Mouse (Mus musculus): ENCODE measurements at regions not wholly inside any gene's neighbourhood (a gene's known extent, or its start where the extent isn't known, plus 50 kb on each side); places are given as distances from the start of the nearest gene placed in this dataset.
"Not testable (repeated sequence)": the region's sequence is repeated elsewhere in the genome, so short reads cannot be mapped to it uniquely, and the experiment has no call there.

DNA sequence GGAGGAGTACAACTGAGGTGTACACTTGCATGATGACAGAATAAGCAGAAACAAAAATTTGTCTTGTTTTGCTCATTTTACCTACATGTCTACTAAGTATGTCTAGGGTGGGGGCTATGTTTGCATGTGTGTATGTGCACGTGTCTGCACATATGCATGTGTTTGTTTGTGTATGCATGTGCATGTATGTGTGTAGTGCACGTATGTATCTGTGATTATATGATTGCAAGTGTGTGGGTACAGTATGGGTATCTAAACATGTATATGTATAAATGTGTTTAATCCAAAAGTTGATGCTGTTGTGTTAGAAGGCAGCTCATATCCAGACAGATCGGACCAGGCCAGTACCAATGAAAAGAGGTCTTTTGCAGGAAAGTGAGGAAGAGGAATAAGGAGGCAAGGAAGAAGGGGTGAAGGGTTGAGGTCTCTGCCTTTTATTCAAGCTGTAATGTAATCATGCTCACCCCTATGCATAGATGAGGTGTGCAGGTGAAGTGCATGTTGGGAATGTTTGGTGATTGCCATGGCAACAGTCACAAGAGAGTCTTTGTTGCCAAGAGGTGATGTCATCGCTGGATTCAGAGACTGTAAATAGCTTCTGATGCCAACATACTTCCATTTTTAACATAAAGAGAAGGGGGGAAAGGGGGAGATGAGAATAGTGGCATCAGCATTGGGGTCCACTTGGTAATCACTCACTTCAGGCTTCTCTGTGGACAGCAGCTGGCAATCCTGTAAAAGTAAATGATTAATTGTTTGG is 1447.7 kb downstream of the Zfp704 start:
- DNase-seq: peak; percentile 77
- H3K4me3 ChIP-seq (ENCODE audit: low read depth, low read length): no peak overlapping the region
- no peak for TF ChIP-seq CTCF (IDR thresholded peaks at IDR 0.05; ENCODE audit: low read depth)

GRCm38 (mm10) chr3:8143016-8143415 is 1466.9 kb downstream of the Zfp704 start:
- TF ChIP-seq CTCF (IDR thresholded peaks at IDR 0.05; ENCODE audit: low read depth): no peak
- Histone ChIP-seq H3K4me1 (ENCODE audit: insufficient read depth) (no peaks in the 10 kb centered on the region), H3K36me3 (ENCODE audit: insufficient read depth) (no peaks in the 10 kb centered on the region), H3K27me3 (ENCODE audit: insufficient read depth, low read length) (no peaks in the 10 kb centered on the region), H3K4me3 (ENCODE audit: low read depth, low read length) (no peak overlapping the region), H3K9me3 (ENCODE audit: low read length) (0 out of 2 replicates have a peak, but pooled peaks cover 4% of the 10 kb centered on the region), H3K4me2 (ENCODE audit: low read depth) (no peak overlapping the region), H3K27ac (ENCODE audit: low read depth, low read length) (no peak overlapping the region), H3K9ac (no peak overlapping the region)
- DNase-seq (no peak), ATAC-seq (no peak)
- WGBS: 33% methylated on average over 2 of the region's 2 CpGs

More for the DNA sequence above, 1447.7 kb downstream of the Zfp704 start:
- ATAC-seq: peak; percentile 97
- H3K36me3 ChIP-seq (ENCODE audit: insufficient read depth): no peaks in the 10 kb centered on the region
- H3K4me2 ChIP-seq (ENCODE audit: low read depth): no peak overlapping the region
- H3K9ac ChIP-seq: no peak overlapping the region
- H3K9me3 ChIP-seq (ENCODE audit: low read length): no peaks in the 10 kb centered on the region
- H3K4me1 ChIP-seq (ENCODE audit: insufficient read depth): no peaks in the 10 kb centered on the region
- 57% methylated on average over 4 of the region's 4 CpGs for WGBS
- H3K27me3 ChIP-seq (ENCODE audit: insufficient read depth, low read length): no peaks in the 10 kb centered on the region
- H3K27ac ChIP-seq (ENCODE audit: low read depth, low read length): no peak overlapping the region

DNA sequence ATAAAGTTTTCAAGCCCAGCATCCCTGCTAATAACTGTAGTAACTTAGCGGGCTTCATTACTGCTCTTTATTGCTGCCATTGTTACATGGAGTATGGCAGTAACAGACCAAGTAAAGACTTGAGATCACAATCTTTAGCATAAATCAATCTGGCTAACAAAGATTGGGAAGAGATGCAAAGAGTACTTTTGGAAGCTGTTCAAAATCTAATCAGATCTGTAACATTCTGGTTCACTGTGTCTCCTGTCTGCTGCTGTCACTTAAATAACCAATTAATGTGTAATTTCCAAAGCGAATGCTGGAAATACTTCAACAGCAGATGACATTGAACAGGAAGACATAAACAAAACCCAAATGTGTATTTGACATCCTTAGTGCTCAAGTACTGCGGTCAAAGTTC is 1467.7 kb downstream of the Zfp704 start:
- Histone ChIP-seq H3K9ac (no peak overlapping the region), H3K27me3 (ENCODE audit: insufficient read depth, low read length) (no peaks in the 10 kb centered on the region), H3K4me3 (ENCODE audit: low read depth, low read length) (no peak overlapping the region), H3K4me1 (ENCODE audit: insufficient read depth) (no peaks in the 10 kb centered on the region), H3K36me3 (ENCODE audit: insufficient read depth) (no peaks in the 10 kb centered on the region), H3K9me3 (ENCODE audit: low read length) (0 out of 2 replicates have a peak, but pooled peaks cover 1% of the 10 kb centered on the region), H3K4me2 (ENCODE audit: low read depth) (no peak overlapping the region), H3K27ac (ENCODE audit: low read depth, low read length) (no peak overlapping the region)
- DNase-seq (peak; percentile 12), ATAC-seq (peak; percentile 64)
- no peak for TF ChIP-seq CTCF (IDR thresholded peaks at IDR 0.05; ENCODE audit: low read depth)
- WGBS: 46% methylated on average over 3 of the region's 3 CpGs

- Histone ChIP-seq H3K27ac (ENCODE audit: low read depth, low read length) (no peak overlapping the region), H3K36me3 (ENCODE audit: insufficient read depth) (no peaks in the 10 kb centered on the region), H3K9me3 (ENCODE audit: low read length) (no peaks in the 10 kb centered on the region), H3K4me2 (ENCODE audit: low read depth) (no peak overlapping the region), H3K4me1 (ENCODE audit: insufficient read depth) (no peaks in the 10 kb centered on the region), H3K9ac (no peak overlapping the region), H3K4me3 (ENCODE audit: low read depth, low read length) (no peak overlapping the region), H3K27me3 (ENCODE audit: insufficient read depth, low read length) (no peaks in the 10 kb centered on the region)
- TF ChIP-seq CTCF (IDR thresholded peaks at IDR 0.05; ENCODE audit: low read depth): no peak
- 47% methylated on average over 2 of the region's 2 CpGs for WGBS
- DNase-seq (no peak), ATAC-seq (peak; percentile 74)
These were observed 1468.2 kb downstream of the Zfp704 start for GRCm38 (mm10) chr3:8141664-8142084.

DNA sequence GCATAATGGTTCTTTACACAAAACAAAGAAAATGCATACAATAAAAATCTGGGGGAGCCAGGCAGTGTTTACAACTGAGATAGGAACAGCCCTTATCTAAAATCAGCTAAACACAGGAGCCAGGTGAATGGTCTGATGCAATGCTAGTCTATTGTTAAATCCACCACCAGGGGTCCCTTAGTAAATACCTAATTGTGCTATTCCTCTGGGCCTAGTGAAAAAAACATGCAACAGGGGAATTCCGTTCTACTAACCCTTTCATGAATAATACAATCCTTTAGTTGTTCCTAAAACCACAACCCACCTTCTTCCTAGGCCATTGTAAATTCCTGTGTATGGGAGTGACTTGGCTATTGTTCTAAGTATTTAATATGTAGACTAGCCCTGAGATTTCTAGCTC is 1486.2 kb downstream of the Zfp704 start:
- not testable (repeated sequence) for ATAC-seq; H3K9ac ChIP-seq; H3K36me3 ChIP-seq (ENCODE audit: insufficient read depth); H3K4me3 ChIP-seq (ENCODE audit: low read depth, low read length); DNase-seq; H3K4me2 ChIP-seq (ENCODE audit: low read depth); H3K4me1 ChIP-seq (ENCODE audit: insufficient read depth); H3K27me3 ChIP-seq (ENCODE audit: insufficient read depth, low read length); H3K27ac ChIP-seq (ENCODE audit: low read depth, low read length); H3K9me3 ChIP-seq (ENCODE audit: low read length)
- whole genome bisulfite sequencing: 18% methylated on average over 1 of the region's 1 CpGs

- WGBS: 47% methylated on average over 3 of the region's 3 CpGs
- TF ChIP-seq CTCF (IDR thresholded peaks at IDR 0.05; ENCODE audit: low read depth): no peak
These were observed 1486.7 kb downstream of the Zfp704 start for GRCm38 (mm10) chr3:8123141-8123540.

GRCm38 (mm10) chr3:8098291-8098690 is 1478.0 kb upstream of the 1700008P02Rik start:
- no peak for TF ChIP-seq CTCF (IDR thresholded peaks at IDR 0.05; ENCODE audit: low read depth)
- Histone ChIP-seq H3K36me3 (ENCODE audit: insufficient read depth) (no peaks in the 10 kb centered on the region), H3K27ac (ENCODE audit: low read depth, low read length) (no peak overlapping the region), H3K9me3 (ENCODE audit: low read length) (no peaks in the 10 kb centered on the region), H3K4me3 (ENCODE audit: low read depth, low read length) (no peak overlapping the region), H3K4me1 (ENCODE audit: insufficient read depth) (no peaks in the 10 kb centered on the region), H3K9ac (no peak overlapping the region), H3K27me3 (ENCODE audit: insufficient read depth, low read length) (no peaks in the 10 kb centered on the region), H3K4me2 (ENCODE audit: low read depth) (no peak overlapping the region)
- ATAC-seq (no peak), DNase-seq (no peak)
- WGBS: 82% methylated on average over 1 of the region's 1 CpGs

More at GRCm38 (mm10) chr3:8123141-8123540, 1486.7 kb downstream of the Zfp704 start:
- Histone ChIP-seq H3K36me3 (ENCODE audit: insufficient read depth) (no peaks in the 10 kb centered on the region), H3K4me1 (ENCODE audit: insufficient read depth) (no peaks in the 10 kb centered on the region), H3K9ac (no peak overlapping the region), H3K9me3 (ENCODE audit: low read length) (no peaks in the 10 kb centered on the region), H3K27ac (ENCODE audit: low read depth, low read length) (no peak overlapping the region), H3K27me3 (ENCODE audit: insufficient read depth, low read length) (no peaks in the 10 kb centered on the region), H3K4me3 (ENCODE audit: low read depth, low read length) (no peak overlapping the region), H3K4me2 (ENCODE audit: low read depth) (no peak overlapping the region)
- ATAC-seq: no peak
- no peak for DNase-seq

Data from forebrain, postnatal 0 days (tissue).